Mouse (Mus musculus) layer of hippocampus, adult 8-10 months (tissue): ENCODE measurements around the gene Scand1. TPM values are rescaled to one million over a fixed set of nuclear protein-coding genes. Genes with fewer than 3 reads are reported as not detected.

ENCODE experiments used
- microRNA-seq, 2 experiments: library from miRNA; unstranded; fragments of <30 nt; microRNA quantifications; one replicate each; pipeline ENCODE4 v1.2.0; 2022
- total RNA-seq, 4 experiments: library from RNA; stranded (reverse); gene quantifications; 2 replicates each; pipeline ENCODE4 v1.2.4; 2022

Scand1 gene
- total RNA-seq, 4 experiments from 2014 or later, result 59.9 to 80.3 (median 72.3) TPM

Small RNAs within 50 kb of the gene (microRNA-seq; reads per million reads assigned to microRNA genes)
- 0 reads per million in 2 experiments for gene Gm22759

Other genes starting within 250 kb of the Scand1 start
- 1 to 10 TPM; 3.3 to 4.7 (median 4.2) TPM for gene Spag4, start 247.5 kb downstream of the Scand1 start, total RNA-seq
- 10 to 100 TPM; 31.2 to 34.6 (median 33.0) TPM for gene Cpne1, start 200.7 kb downstream of the Scand1 start, total RNA-seq
- 10 to 100 TPM; 25.4 to 37.4 (median 33.1) TPM for gene Rbm12, start 200.7 kb downstream of the Scand1 start, total RNA-seq
- 10 to 100 TPM; 17.8 to 23.4 (median 20.3) TPM for gene Gm28036, start 185.6 kb downstream of the Scand1 start, total RNA-seq
- 100 to 1,000 TPM in 3 of 4 experiments, 10 to 100 TPM in 1; 99.4 to 184 (median 132) TPM for gene Romo1, start 168.7 kb downstream of the Scand1 start, total RNA-seq
- gene Nfs1, start 168.5 kb downstream of the Scand1 start, total RNA-seq, result 10 to 100 TPM; 39.0 to 54.5 (median 44.0) TPM
- 100 to 1,000 TPM; 305 to 360 (median 339) TPM for gene Rbm39, start 132.5 kb downstream of the Scand1 start, total RNA-seq
- gene Phf20, start 116.2 kb downstream of the Scand1 start, total RNA-seq, result 100 to 1,000 TPM in 3 of 4 experiments, 10 to 100 TPM in 1; 98.7 to 122 (median 109) TPM
- gene Cnbd2, start 405 bp downstream of the Scand1 start, total RNA-seq, result 1 to 10 TPM; 4.8 to 7.1 (median 6.8) TPM
- gene Epb41l1, start 108.2 kb upstream of the Scand1 start, total RNA-seq, result 100 to 1,000 TPM; 322 to 352 (median 336) TPM
- 10 to 100 TPM; 35.7 to 39.3 (median 37.2) TPM for gene Aar2, start 234.9 kb upstream of the Scand1 start, total RNA-seq